Mouse (Mus musculus) G1E-ER4 (cell line): ENCODE results near the gene Nav3. TPM values are rescaled to one million over a fixed set of nuclear protein-coding genes. Genes with fewer than 3 reads are reported as not detected.

Experiments
- GATA1 ChIP-seq: IDR thresholded peaks from one replicate; pipeline ENCODE4 v1.8.0; 2012; ENCODE audit warnings: low read length, inconsistent platforms
- polyA plus RNA-seq: library from polyadenylated mRNA; stranded (reverse); fragments of >175 nt; gene quantifications from 2 replicates; pipeline ENCODE4 v1.2.3, GENCODE M21; 2012

The Nav3 gene
- polyA plus RNA-seq, 1 experiment: not detected

- TF ChIP-seq GATA1: no peak
Observed at GRCm38 (mm10) chr10:110413281-110413897, 42.6 kb downstream of the Nav3 start.

DNA sequence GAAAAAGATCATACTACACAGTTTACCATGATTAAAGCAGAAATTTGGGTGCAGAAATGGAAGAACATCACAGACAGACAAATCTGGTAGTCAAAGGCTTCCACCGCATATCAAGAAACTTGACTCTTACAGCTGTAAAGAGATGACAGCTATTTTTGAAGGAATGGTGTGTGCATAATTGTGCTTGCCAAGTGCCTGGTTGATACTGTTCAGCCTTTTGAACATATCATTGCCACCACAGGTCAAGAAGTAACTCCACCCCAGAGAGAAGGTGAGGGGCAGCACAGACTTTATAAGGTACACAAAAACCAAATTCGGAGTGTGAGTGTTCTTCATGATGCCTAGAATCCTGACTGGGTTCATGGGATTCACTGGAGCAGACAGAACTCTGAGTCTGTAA lies 53.1 kb downstream of the Nav3 start:
- no peak for TF ChIP-seq GATA1

- no peak for TF ChIP-seq GATA1
Observed at GRCm38 (mm10) chr10:110400642-110401041, 55.4 kb downstream of the Nav3 start.

GRCm38 (mm10) chr10:110398643-110399042 lies 57.4 kb downstream of the Nav3 start:
- no peak for TF ChIP-seq GATA1

DNA sequence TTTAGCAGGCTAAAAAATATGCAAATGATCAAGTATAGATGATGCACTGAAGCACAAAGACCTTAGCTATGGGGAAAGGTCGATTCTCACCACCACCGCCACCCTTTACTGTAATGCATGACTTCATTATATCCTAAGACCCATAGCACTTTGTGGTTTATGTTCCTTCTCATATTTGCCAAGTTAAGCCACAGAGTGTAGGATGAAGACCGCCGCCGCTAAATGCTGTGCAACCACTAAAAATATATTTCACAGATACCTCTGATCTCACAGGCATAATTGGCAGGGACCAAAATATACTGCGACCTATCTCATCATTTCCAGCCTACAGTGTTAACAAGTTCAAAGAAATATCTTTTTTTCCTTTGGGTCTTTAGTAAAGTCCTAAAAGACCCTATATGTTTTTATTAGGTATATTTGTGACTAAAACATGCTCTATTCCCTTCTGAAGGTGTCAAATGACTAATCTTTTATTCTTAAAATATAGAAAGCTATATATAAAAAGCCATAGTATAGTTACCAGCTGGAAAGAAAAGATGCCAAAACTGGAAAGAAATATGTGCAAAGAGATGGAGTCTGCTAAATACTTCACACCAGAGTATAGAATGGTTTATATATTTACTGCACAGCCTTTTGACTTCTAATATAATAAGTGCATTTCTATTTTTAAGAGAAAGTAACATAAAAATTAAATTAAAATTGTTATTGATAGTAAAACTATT lies 69.4 kb downstream of the Nav3 start:
- no peak for TF ChIP-seq GATA1

- no peak for TF ChIP-seq GATA1
Observed at GRCm38 (mm10) chr10:110380792-110381191, 75.2 kb downstream of the Nav3 start.

DNA sequence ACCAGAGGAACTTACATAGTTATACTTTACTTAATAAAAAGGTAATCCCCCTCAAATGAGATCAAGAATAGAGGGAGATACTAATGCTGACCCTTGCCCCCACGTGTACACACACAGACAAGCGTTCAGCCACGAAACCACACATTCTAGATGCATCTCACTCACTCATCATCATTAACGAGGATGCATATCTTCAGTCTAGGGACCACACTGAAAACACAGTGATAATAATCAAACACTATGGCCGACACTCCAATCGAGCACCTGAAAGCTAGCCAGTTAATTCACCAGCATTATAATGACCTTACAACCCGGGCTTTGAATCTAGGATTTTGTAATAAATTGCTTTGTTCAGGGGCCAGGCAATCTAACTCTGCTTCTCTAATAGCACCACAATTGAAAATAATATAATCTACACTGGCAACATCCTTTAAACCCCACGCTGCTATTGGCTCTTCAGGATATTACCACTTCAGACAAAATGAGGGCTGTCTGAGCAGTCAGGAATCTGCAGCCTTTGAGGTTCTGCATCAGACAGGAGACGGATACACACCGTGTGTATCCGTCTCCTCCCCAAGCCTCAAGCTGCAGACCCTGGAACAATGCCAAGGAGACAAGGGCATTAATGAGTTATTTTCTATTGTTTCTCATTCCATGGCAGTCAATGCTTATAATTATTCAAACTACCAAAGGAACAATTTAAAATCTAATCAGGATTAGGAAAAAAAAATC lies 83.1 kb downstream of the Nav3 start:
- TF ChIP-seq GATA1: no peak

GRCm38 (mm10) chr10:110352148-110352547 lies 103.9 kb downstream of the Nav3 start:
- no peak for TF ChIP-seq GATA1

DNA sequence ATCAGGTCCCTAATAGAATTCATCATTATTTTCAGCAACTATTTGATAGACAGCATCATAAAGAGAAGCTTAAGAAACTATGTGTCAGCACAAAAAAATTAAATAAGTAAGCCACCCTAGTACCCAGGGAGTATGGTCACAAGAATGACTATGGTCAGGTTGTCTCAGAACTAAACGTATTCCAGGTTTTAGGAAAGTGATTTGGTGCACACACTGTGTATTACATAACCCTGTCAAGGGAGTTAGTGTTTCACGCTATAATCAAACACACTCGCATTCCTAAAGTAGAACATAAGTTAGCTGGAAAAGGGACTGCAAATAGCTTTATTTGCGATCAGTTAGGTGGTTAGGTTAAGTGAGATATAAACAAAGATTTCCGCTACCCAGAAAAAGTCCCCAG lies 126.0 kb downstream of the Nav3 start:
- TF ChIP-seq GATA1: no peak

- TF ChIP-seq GATA1: no peak
Observed at GRCm38 (mm10) chr10:110329629-110330028, 126.4 kb downstream of the Nav3 start.

DNA sequence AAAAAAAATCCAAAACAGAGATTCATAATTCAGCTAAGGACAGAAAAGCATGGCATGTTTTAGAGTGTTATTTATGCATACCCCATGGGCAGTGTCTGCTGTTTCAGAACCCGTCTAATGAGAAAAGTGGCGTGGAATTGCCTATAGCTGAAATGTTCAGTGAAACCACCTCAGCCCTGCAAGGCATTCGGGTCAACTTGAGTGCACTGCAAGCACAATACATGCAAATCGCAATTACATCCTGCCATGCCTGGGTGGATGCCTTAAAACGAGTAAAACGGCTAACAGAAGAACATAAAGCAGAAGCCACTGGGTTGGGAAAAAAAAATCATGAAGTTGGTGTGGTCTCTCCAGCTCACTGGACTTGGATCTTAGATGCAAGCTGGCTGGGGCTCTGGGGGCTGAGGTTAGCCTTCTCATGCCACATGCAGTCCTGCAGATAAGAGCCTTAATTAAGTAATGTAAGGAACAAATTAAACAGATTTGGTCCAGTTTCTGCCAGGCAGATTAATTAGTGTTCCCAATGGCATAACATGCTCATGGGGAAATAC lies 133.8 kb downstream of the Nav3 start:
- TF ChIP-seq GATA1: no peak

GRCm38 (mm10) chr10:110317275-110317674 lies 138.7 kb downstream of the Nav3 start:
- no peak for TF ChIP-seq GATA1

GRCm38 (mm10) chr10:110314525-110314924 lies 141.5 kb downstream of the Nav3 start:
- TF ChIP-seq GATA1: no peak

DNA sequence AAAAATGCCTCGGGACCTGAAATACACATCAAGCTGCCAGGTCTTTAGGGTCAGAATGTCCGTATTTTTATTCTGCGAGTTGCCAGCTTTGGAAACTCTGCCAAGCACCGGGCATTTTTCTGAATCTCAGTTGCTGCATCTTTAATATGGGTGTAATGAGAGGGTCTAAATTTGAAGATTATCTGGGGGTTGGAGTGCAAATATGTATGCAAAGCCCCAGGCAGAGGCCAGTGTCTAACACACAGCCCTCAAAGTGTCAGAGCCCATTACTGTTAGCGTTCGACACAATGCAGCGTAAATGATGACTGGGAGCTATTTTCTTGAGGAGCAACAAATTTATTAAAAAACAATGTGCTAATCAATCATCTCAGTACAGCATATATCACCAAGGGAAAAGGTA lies 142.0 kb downstream of the Nav3 start:
- TF ChIP-seq GATA1: no peak

DNA sequence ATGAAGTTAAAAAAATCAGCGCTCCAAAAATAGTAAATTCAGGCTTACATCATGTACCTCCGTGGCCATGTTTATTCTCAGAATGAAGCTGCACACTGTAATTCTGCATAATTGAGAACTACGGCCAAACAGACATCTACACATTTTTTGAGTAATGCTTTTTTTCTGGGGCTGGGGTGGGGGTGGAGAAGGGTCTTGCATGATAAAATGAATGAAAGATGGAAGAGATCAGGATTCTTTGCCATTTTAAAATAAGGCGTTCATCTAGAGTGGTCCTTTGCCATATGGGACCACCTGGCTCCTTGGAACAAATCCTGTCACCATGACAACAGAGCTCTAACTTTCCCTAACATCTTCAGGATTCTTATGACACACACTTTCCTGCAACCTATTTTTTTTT lies 146.5 kb downstream of the Nav3 start:
- no peak for TF ChIP-seq GATA1

DNA sequence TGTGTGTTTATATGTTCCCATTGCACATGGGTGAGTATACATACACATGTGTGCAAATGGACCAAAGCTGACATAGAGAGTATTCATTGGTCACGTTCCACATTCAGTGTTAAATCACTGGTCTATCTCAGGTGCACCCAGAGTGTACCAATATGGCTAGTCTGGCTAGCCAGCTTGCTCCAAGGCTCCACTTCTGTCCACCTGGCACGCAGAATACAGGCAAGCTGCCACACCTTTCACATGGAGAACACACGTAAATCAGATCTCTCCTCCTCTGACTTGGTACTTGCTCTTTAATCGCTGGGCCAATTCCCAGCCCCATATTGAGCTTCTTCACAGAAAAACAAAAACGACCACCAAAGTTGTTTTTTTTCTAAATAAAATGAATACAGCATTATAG lies 150.4 kb downstream of the Nav3 start:
- TF ChIP-seq GATA1: no peak
